Mouse (Mus musculus) right cerebral cortex, postnatal 36 days (tissue): Measurements from ENCODE around the gene Rhobtb3.
"Not testable (repeated sequence)": the region's sequence is repeated elsewhere in the genome, so short reads cannot be mapped to it uniquely, and the experiment has no call there.

Experiments
- DNase-seq, 2 experiments: peaks; one replicate each; pipeline ENCODE4 v3.0.0; 2022; ENCODE audit warnings: low spot score in 2 of 2, mixed read lengths in 1 of 2

Rhobtb3 gene

GRCm38 (mm10) chr13:75929071-75929470 is 14.7 kb downstream of the Rhobtb3 start:
- not testable (repeated sequence) for DNase-seq

- no peak for DNase-seq
Observed at GRCm38 (mm10) chr13:75927951-75928350, 15.8 kb downstream of the Rhobtb3 start.

- no peak for DNase-seq
Observed at GRCm38 (mm10) chr13:75914151-75914550, 29.6 kb downstream of the Rhobtb3 start.

GRCm38 (mm10) chr13:75908187-75908586 is 35.5 kb downstream of the Rhobtb3 start:
- DNase-seq: no peak

- no peak for DNase-seq
Observed at GRCm38 (mm10) chr13:75907133-75907532, 36.6 kb downstream of the Rhobtb3 start.

GRCm38 (mm10) chr13:75904660-75905059 is 39.1 kb downstream of the Rhobtb3 start:
- DNase-seq: no peak

- DNase-seq: not testable (repeated sequence)
Observed at GRCm38 (mm10) chr13:75900928-75901327, 42.8 kb downstream of the Rhobtb3 start.

GRCm38 (mm10) chr13:75892876-75893275 is 50.8 kb downstream of the Rhobtb3 start:
- no peak for DNase-seq

GRCm38 (mm10) chr13:75892291-75892690 is 51.4 kb downstream of the Rhobtb3 start:
- DNase-seq: no peak

- DNase-seq: no peak
Observed at GRCm38 (mm10) chr13:75891868-75892267, 51.9 kb downstream of the Rhobtb3 start.

GRCm38 (mm10) chr13:75883792-75884191 is 59.9 kb downstream of the Rhobtb3 start:
- DNase-seq: no peak

GRCm38 (mm10) chr13:75880501-75880900 is 63.2 kb downstream of the Rhobtb3 start:
- no peak for DNase-seq

GRCm38 (mm10) chr13:75879756-75880155 is 64.0 kb downstream of the Rhobtb3 start:
- DNase-seq: no peak

- peak in 1 of 2 experiments; percentile 25 for DNase-seq
Observed at GRCm38 (mm10) chr13:75877907-75878306, 65.8 kb downstream of the Rhobtb3 start.

- no peak for DNase-seq
Observed at GRCm38 (mm10) chr13:75876592-75876991, 67.1 kb downstream of the Rhobtb3 start.

GRCm38 (mm10) chr13:75876188-75876587 is 67.5 kb downstream of the Rhobtb3 start:
- DNase-seq: not testable (repeated sequence)

GRCm38 (mm10) chr13:75874608-75875376 is 68.9 kb downstream of the Rhobtb3 start:
- no peak for DNase-seq

GRCm38 (mm10) chr13:75867876-75868275 is 75.8 kb downstream of the Rhobtb3 start:
- DNase-seq: peak in 1 of 2 experiments; percentile 32

GRCm38 (mm10) chr13:75865486-75866184 is 78.1 kb downstream of the Rhobtb3 start:
- no peak for DNase-seq

GRCm38 (mm10) chr13:75859264-75859844 is 84.4 kb downstream of the Rhobtb3 start:
- DNase-seq: no peak

GRCm38 (mm10) chr13:75853118-75853517 is 90.6 kb downstream of the Rhobtb3 start:
- DNase-seq: no peak

GRCm38 (mm10) chr13:75852027-75852426 is 91.7 kb downstream of the Rhobtb3 start:
- no peak for DNase-seq

GRCm38 (mm10) chr13:75847027-75847426 is 96.7 kb downstream of the Rhobtb3 start:
- no peak for DNase-seq
